Mouse (Mus musculus) fat pad, adult 2 months (tissue): ENCODE results near the gene Ppp3cb.

Source experiments
- DNase-seq: peaks from one replicate; pipeline ENCODE4 v3.0.0-alpha.2; 2011; ENCODE audit warnings: low read depth, low spot score; ENCODE audit errors: extremely low read depth

Gene Ppp3cb

DNA sequence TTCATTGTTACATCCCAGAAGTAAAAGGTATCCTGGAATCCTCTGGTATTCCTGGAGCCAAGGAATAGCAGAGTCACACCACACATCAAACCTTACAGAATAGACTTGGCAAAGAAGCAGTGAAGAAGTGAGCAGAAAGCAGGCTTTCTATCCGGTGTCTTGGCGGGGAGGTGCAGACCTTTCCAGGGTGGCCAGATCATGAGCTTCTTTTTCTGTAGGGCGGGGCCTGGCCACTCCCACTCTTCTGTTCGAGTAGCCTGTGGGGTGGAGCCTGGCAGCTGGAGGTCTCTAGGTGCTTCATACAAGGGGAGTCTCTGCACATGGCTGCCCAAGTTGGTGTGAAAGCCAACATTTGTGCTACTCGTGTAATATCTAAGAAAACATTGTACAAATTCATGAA, 65.2 kb downstream of the Ppp3cb start:
- DNase-seq, result no peak

DNA sequence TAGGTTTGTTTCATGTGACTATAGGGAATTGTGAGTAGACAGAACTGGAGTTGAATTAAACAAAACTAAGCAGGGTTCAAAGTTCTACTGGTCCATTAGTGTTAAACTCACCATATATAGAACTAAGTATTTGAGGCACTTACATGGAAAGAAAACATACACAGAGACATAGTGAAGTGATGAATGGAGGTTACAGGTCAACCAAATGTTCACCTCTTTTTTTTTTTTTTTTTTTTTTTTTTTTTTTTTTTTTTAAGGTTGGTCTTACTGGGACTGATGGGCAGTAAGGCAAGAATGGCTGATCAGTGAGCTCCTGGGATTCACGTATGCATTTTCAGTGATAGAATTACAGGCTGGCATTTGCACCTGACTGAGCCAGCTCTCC, 66.2 kb downstream of the Ppp3cb start:
- DNase-seq, result no peak

DNA sequence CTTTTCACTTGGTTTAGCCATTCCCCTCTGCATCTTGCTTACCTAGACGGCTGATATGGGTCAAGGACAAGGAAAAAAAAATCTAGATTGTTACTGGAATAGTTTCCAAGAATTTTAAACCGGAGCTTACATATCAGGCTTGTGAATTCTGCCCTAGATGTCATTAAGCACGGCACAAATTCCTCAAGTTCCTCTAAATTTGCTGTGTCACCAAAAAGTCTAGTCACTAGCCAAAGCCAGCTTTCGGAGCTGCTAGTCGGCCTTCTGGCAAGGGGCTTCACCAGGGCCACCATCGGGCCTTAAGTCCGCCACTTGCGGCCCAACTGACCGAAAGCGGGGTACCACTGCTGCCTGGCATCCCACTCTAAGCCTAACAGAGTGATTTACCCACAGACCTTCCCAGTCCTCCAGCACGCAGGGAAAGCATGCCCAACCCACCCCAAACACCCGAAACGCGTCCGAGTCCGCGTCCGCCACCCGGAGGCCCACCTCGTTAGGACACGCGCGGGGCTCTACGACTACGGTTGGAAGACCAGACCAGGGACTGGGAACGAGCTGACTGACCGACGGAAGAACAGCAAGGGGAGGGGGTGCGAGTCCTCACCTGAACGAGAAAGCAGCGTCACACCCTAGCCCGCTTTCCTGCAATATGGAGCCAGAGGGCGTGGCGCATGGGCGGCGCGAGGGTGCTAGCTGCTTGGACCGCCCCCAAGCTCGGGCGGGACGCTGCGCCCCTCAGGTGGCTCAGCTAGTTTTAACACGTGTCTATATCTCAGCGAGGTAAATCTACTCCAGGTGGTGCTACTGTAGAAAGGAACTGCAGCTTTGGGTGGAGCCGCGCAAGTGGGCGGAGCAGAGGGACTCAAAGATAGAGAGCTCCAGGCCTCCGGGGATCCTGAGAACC, 66.8 kb downstream of the Ppp3cb start, which contains the start of gene Anxa7:
TSS of gene Anxa7 (minus strand) at position 843 of the 904 bp plus-strand sequence.
- DNase-seq, result peak; percentile 49

DNA sequence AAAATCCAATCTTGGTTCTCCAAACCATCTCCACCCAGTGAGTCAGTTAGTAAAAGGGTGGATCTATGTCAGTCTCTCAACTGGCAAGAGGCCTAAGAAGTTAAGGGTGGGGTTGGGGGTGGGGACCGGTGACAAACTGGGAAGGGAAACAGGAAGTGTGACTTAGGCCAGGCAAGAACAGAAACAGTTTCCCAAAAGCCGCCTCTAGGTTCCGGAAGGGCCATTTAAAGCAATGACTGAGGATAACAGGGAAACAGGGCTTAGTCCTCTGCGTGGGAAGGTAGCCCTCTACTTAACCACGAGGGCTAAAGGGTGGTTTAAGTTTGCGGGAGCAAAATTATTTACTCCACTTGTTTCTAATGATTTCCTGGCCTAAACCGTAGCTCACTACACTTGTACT, 67.6 kb downstream of the Ppp3cb start:
- peak; percentile 25 for DNase-seq

DNA sequence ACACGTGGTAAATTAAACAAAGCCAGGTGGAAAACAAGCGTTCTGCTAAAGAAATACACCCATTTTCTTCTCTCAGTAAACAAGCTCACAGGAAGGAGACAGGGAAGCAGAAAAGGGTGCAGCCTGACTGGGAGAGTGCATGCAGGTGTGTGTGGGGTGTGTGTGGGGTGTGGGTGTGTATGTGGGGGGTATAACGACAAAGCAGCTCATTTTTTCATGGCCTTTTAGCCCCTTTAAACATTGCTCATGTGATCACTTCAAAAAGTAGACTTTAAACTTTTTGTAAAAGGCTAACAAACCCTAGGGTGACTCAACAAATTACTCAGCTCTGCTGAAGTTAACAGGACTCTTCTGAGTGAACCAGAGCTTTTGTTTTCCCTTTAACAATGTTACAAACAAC, 68.0 kb downstream of the Ppp3cb start:
- no peak for DNase-seq

DNA sequence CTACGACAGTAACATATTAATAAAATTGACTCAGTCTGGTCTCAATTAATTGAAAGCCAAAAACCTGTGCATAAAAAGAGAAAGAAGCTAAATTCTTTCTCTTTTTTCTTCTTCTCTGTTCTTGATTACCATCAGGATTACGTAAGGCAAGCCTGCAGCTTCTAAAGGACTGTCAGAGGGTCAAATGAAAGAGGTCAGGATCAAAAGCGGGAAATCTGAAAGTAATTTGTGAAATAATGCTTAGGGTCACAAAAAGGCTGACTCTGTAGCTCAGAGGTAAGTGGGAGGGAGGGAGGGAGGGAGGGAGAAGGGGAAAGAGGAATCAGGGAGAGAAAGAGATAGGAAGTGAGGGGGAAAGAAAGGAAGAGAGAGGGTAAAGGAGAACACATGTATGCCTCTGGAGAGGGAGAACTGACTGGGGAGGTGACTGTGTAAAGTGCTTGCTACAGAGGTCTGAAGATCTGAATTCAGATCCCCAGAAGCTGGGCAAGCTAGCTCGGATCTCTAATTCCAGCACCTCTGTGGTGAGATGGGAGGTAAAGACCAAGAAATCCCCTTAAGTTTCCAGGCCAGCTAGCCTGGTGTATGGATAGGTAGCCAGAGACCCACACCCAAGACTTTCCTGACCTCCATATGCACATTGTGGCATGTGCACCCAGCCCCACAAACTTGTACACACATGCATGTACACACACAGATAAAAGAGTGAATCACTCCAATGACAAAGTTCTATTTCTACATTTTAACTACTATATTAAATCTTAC, 68.9 kb downstream of the Ppp3cb start:
- no peak for DNase-seq

DNA sequence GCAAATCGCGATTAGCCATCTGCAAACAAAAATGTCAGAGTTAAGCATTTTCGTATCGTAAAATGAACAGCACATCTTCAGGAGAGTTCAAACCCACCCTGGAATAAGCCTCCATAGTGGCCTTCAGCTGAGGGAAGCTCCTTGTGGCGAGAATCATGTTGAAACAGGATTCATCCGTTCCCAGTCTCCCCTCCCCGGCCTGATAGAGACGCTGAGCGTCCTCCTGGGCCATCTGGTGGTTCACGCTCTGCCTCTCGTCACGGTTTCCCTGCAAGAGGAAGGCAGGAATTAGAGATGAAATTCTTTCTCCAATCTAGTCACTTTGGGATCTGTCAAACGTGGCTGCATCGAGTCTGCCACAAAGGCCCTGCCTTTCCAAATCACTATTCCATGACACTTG, 86.2 kb downstream of the Ppp3cb start:
- DNase-seq, result no peak

DNA sequence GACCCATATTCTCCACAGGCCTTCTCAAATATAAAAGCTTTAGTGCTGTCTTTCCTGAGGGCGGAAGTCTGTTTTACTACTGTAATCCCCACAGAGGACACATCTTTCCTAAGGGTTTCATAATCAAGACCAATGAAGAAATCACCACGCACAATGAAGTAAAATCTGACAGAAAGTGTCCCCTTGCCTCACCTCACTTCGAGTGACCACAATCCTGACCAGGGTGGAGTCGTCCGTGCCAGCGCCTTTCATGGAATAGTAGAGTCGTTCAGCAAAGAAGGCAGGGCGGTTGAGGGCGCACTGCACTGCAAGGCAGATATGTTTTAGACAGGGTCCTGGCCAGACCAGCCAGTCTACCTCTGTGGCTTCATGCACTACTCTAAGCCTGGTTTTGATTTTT, 88.0 kb downstream of the Ppp3cb start:
- no peak for DNase-seq

DNA sequence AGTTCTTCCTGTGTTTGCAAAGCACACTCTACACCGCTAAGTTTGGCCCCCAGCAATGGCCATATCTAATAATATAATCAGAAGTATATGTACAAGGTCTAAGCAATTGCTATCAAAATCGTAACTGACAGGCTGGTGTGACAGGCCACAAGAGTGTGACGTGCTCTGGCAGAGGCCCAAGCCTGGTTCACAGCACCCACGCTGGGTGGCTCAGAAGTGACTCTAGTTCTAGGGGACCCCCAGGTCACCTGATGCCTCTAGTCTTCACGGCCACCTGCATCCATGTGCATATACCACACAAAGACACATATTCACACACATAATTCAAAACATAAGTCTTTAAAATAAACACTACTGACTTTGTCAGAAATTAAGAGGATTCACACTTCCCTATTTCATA, 93.4 kb downstream of the Ppp3cb start:
- DNase-seq, result no peak

DNA sequence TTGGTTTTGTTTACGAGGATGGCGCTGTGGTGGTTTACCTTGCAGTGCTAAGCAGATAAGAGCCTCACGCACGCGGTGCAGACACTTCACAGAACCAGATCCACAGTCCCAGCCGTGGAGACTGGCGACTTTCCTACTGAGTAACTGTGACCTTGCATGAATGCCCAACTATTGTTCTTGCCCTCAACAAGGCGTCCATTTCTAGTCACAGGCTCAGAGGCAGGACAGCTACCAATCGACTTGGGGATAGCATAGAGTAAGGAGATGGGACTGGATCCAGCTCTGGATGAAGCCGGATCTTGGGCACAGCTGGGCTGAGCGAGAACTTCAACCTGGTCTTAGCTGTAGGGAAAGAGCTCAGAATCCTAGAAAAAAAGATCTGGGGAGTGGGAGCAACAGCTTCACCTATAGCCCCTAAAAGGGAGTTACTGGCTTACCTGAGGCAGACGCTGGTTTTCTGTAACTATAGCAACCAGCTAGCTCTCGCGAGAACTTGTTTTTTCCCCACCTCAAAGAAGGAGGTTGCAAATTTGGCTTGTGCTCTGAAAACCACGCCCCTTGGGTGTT, 94.5 kb downstream of the Ppp3cb start, which contains the start of gene Cfap70:
TSS of gene Cfap70 (minus strand) at position 462 of the 567 bp plus-strand sequence.
- peak; percentile 40 for DNase-seq

DNA sequence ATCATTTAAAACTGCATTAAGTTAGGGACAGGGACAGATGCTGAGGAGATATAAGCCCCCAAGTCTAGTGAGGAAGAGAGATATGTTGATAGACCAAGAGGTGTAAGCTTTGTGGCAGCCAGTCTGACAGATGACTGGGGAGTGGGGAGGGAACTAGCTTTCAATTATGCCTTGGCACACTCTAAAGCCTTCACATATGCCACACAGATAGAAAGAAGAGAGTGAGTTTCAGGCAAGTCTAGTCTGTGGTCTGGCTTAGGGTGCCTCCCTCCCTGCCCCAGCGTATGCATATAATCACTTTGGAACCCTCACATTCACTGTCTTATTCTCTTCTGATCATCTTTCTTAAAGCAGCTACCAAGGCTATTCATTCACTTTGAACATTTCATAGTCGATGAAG, 95.1 kb downstream of the Ppp3cb start:
- DNase-seq, result no peak
